Mouse (Mus musculus) embryonic facial prominence, embryonic 11.5 days (tissue): ENCODE measurements around the gene Gadd45gip1. TPM values are rescaled to one million over a fixed set of nuclear protein-coding genes. Genes with fewer than 3 reads are reported as not detected.
A peak's percentile ranks its signal among the peaks of the same experiment; 100 is the strongest.

Experiments used
- ATAC-seq: fragments of 200-750 bp; cut with Nextera tagmentation; replicated peaks from 2 replicates; pipeline ENCODE4 v1.8.0; 2017; ENCODE audit warnings: low read depth; ENCODE audit not compliant: insufficient number of reproducible peaks, low FRiP score, low TSS enrichment
- DNase-seq: peaks from one replicate; pipeline ENCODE4 v3.0.0-alpha.2; 2015; ENCODE audit warnings: low spot score
- H3K27ac ChIP-seq: fragments of 300-500 bp; sonication (generic); replicated peaks from 2 replicates; pipeline ENCODE4 v1.5.1; 2014; ENCODE audit warnings: mild to moderate bottlenecking, low read depth, low read length, control low read depth
- H3K27me3 ChIP-seq: fragments of 300-500 bp; sonication (generic); 2 replicates; pipeline ENCODE4 v1.6.1; 2014; ENCODE audit warnings: mild to moderate bottlenecking, low read length, moderate library complexity, mixed read lengths; ENCODE audit not compliant: control insufficient read depth, insufficient read depth
- H3K36me3 ChIP-seq: fragments of 300-500 bp; sonication (generic); replicated peaks from 2 replicates; pipeline ENCODE4 v1.6.1; 2014; ENCODE audit warnings: low read depth, mild to moderate bottlenecking, low read length, moderate library complexity, mixed read lengths; ENCODE audit not compliant: control insufficient read depth, insufficient read depth
- H3K4me1 ChIP-seq: fragments of 300-500 bp; sonication (generic); 2 replicates; pipeline ENCODE4 v1.6.1; 2014; ENCODE audit warnings: low read length, mixed read lengths; ENCODE audit not compliant: control insufficient read depth, insufficient read depth
- H3K4me2 ChIP-seq: fragments of 300-500 bp; sonication (generic); 2 replicates; pipeline ENCODE4 v1.6.1; 2014; ENCODE audit warnings: low read depth, mild to moderate bottlenecking, control low read depth, low read length, moderate library complexity
- H3K4me3 ChIP-seq: fragments of 300-500 bp; sonication (generic); 2 replicates; pipeline ENCODE4 v1.5.1; 2014; ENCODE audit warnings: low read depth, low read length, control low read depth
- H3K9ac ChIP-seq: fragments of 300-500 bp; sonication (generic); replicated peaks from 2 replicates; pipeline ENCODE4 v1.6.1; 2014; ENCODE audit warnings: mild to moderate bottlenecking, control low read depth, low read length
- H3K9me3 ChIP-seq: fragments of 300-500 bp; sonication (generic); replicated peaks from 2 replicates; pipeline ENCODE4 v1.6.1; 2016; ENCODE audit warnings: mild to moderate bottlenecking, low read length, inconsistent platforms, mixed read lengths; ENCODE audit not compliant: control insufficient read depth
- WGBS: fragments of 180-500 bp; shearing (Covaris S2); extraction: QIAGEN DNeasy Blood & Tissue Kit; methylation state at CpG from one replicate; pipeline ENCODE4 v1.1.7; 2014; 5-methylcytosine and 5-hydroxymethylcytosine counted together
- polyA plus RNA-seq: library from polyadenylated mRNA; unstranded; fragments of >200 nt; fragmentation: Nextera tagmentation; extraction: Ambion mirVana; gene quantifications from 2 replicates; pipeline ENCODE4 v1.2.1, GENCODE M21; 2014

The Gadd45gip1 gene
- 41.5 and 42.3 TPM in 2 replicates for polyA plus RNA-seq

- Histone ChIP-seq H3K4me1 (no peaks in the 10 kb centered on the region), H3K4me3 (peak within 1 kb of the TSS; percentile 97), H3K4me2 (peak within 1 kb of the TSS; percentile 59), H3K27ac (peak within 1 kb of the TSS; percentile 90), H3K9me3 (no peaks in the 10 kb centered on the region), H3K36me3 (peaks cover 17% of the 10 kb centered on the region), H3K9ac (peak within 1 kb of the TSS; percentile 99), H3K27me3 (no peaks in the 10 kb centered on the region)
- ATAC-seq (no peak), DNase-seq (no peak)
- WGBS, result 87% methylated on average over 11 of the region's 11 CpGs
Observed at GRCm38 (mm10) chr8:84831490-84831889, at the start of gene Gadd45gip1. Gene Gadd45gip1 (plus strand): TSS chr8:84831522.

GRCm38 (mm10) chr8:84781686-84782505 is 49.4 kb upstream of the Gadd45gip1 start:
- H3K4me2 ChIP-seq, result no peak overlapping the region
- no peak overlapping the region for H3K4me3 ChIP-seq
- 0% methylated on average over 5 of the region's 5 CpGs for WGBS

GRCm38 (mm10) chr8:84782680-84783079 is 48.6 kb upstream of the Gadd45gip1 start:
- DNase-seq (no peak), ATAC-seq (no peak)
- H3K27ac ChIP-seq, result no peak overlapping the region
- no peak overlapping the region for H3K4me3 ChIP-seq
- H3K36me3 ChIP-seq, result no peaks in the 10 kb centered on the region
- 3% methylated on average over 10 of the region's 10 CpGs for WGBS
- peaks cover 83% of the 10 kb centered on the region for H3K27me3 ChIP-seq
- H3K4me1 ChIP-seq, result peaks cover 2% of the 10 kb centered on the region
- H3K9me3 ChIP-seq, result no peaks in the 10 kb centered on the region
- no peak overlapping the region for H3K4me2 ChIP-seq
- H3K9ac ChIP-seq, result no peak overlapping the region

More at GRCm38 (mm10) chr8:84781686-84782505, 49.4 kb upstream of the Gadd45gip1 start:
- no peak for ATAC-seq
- peaks cover 82% of the 10 kb centered on the region for H3K27me3 ChIP-seq
- no peak for DNase-seq
- no peaks in the 10 kb centered on the region for H3K9me3 ChIP-seq
- H3K9ac ChIP-seq, result no peak overlapping the region
- no peak overlapping the region for H3K27ac ChIP-seq
- peaks cover 2% of the 10 kb centered on the region for H3K4me1 ChIP-seq
- no peaks in the 10 kb centered on the region for H3K36me3 ChIP-seq

GRCm38 (mm10) chr8:84783198-84783918 is 48.0 kb upstream of the Gadd45gip1 start:
- DNase-seq, result no peak

GRCm38 (mm10) chr8:84783919-84784581 is 47.3 kb upstream of the Gadd45gip1 start:
- DNase-seq, result no peak

More at GRCm38 (mm10) chr8:84783198-84783918, 48.0 kb upstream of the Gadd45gip1 start:
- 3% methylated on average over 11 of the region's 11 CpGs for WGBS
- H3K9ac ChIP-seq, result no peak overlapping the region
- H3K36me3 ChIP-seq, result no peaks in the 10 kb centered on the region
- peaks cover 83% of the 10 kb centered on the region for H3K27me3 ChIP-seq
- no peak overlapping the region for H3K4me3 ChIP-seq
- no peak for ATAC-seq
- H3K4me2 ChIP-seq, result no peak overlapping the region
- H3K27ac ChIP-seq, result no peak overlapping the region
- no peaks in the 10 kb centered on the region for H3K9me3 ChIP-seq
- H3K4me1 ChIP-seq, result peaks cover 2% of the 10 kb centered on the region

GRCm38 (mm10) chr8:84784681-84785505 is 46.4 kb upstream of the Gadd45gip1 start:
- DNase-seq (no peak), ATAC-seq (no peak)
- no peaks in the 10 kb centered on the region for H3K9me3 ChIP-seq
- H3K4me1 ChIP-seq, result peaks cover 2% of the 10 kb centered on the region
- no peak overlapping the region for H3K4me3 ChIP-seq
- no peak overlapping the region for H3K9ac ChIP-seq
- no peak overlapping the region for H3K4me2 ChIP-seq
- peaks cover 82% of the 10 kb centered on the region for H3K27me3 ChIP-seq
- under 1% methylated on average over 48 of the region's 48 CpGs for WGBS
- H3K36me3 ChIP-seq, result no peaks in the 10 kb centered on the region
- H3K27ac ChIP-seq, result no peak overlapping the region

More at GRCm38 (mm10) chr8:84783919-84784581, 47.3 kb upstream of the Gadd45gip1 start:
- WGBS, result under 1% methylated on average over 33 of the region's 33 CpGs
- Histone ChIP-seq H3K4me3 (no peak overlapping the region), H3K27me3 (peaks cover 82% of the 10 kb centered on the region), H3K9me3 (no peaks in the 10 kb centered on the region), H3K36me3 (no peaks in the 10 kb centered on the region), H3K4me2 (no peak overlapping the region; the same call in 1 of the 2 replicates), H3K27ac (no peak overlapping the region), H3K4me1 (peaks cover 2% of the 10 kb centered on the region), H3K9ac (no peak overlapping the region)
- ATAC-seq, result no peak

- Histone ChIP-seq H3K4me1 (peaks cover 2% of the 10 kb centered on the region), H3K4me2 (no peak overlapping the region), H3K27ac (no peak overlapping the region), H3K9ac (no peak overlapping the region), H3K36me3 (no peaks in the 10 kb centered on the region), H3K27me3 (peaks cover 87% of the 10 kb centered on the region), H3K9me3 (no peaks in the 10 kb centered on the region), H3K4me3 (no peak overlapping the region)
- ATAC-seq (no peak), DNase-seq (no peak)
- under 1% methylated on average over 11 of the region's 11 CpGs for WGBS
Observed at GRCm38 (mm10) chr8:84785506-84785755, 45.9 kb upstream of the Gadd45gip1 start.
